Mouse (Mus musculus): ENCODE measurements around the gene Fgfr2.

DNA sequence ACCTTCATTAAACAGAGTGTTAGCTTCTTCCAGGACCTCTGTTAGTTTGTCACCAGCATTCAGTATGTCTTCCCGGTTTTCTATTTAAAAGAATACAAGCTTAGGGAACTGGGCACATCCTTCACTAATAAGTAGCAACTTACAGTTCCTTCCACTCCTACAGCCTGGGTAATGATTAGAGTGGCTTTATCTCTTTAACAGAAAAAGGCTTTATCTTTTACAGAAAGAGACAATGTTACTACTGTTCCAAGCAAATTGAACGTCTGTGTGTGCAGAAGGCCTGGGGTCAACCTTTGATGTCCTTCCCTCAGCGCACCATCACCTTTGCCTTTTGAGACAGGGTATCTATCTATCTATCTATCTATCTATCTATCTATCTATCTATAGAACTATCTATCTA lies 2577.3 kb downstream of the Fgfr2 start:
- no peak for TF ChIP-seq POLR2A (IDR thresholded peaks at IDR 0.05; ENCODE audit: insufficient read length, low read depth)
- TF ChIP-seq E2F4 (IDR thresholded peaks at IDR 0.05; ENCODE audit: insufficient read depth) = no peak
- TF ChIP-seq TCF12 (IDR thresholded peaks at IDR 0.05; ENCODE audit: insufficient read depth, poor library complexity, severe bottlenecking) = no peak
- no peak for TF ChIP-seq MYOD1 (IDR thresholded peaks at IDR 0.05; ENCODE audit: control insufficient read depth in 1 of 3, insufficient read length in 2 of 3, low read depth in 2 of 3)
- no peak for TF ChIP-seq REST (IDR thresholded peaks at IDR 0.05; ENCODE audit: insufficient read depth, insufficient read length)
- no peak for TF ChIP-seq USF1 (IDR thresholded peaks at IDR 0.05; ENCODE audit: low read depth)
- TF ChIP-seq CEBPB (IDR thresholded peaks at IDR 0.05; ENCODE audit: insufficient read depth, poor library complexity, severe bottlenecking) = no peak
- TF ChIP-seq POLR2AphosphoS2 (IDR thresholded peaks at IDR 0.05; ENCODE audit: insufficient read length, low read depth) = no peak
- TF ChIP-seq MYOG (IDR thresholded peaks at IDR 0.05; ENCODE audit: control insufficient read depth in 1 of 3, insufficient read depth in 1 of 3, insufficient read length in 2 of 3, low read depth in 2 of 3) = no peak
- TF ChIP-seq MAX (IDR thresholded peaks at IDR 0.05; ENCODE audit: low read depth) = no peak
